Mouse (Mus musculus) heart, postnatal 10 days (tissue): ENCODE measurements around the gene Ralgps1. TPM values are rescaled to one million over a fixed set of nuclear protein-coding genes. Genes with fewer than 3 reads are reported as not detected.

ENCODE experiments used
- DNase-seq, 2 experiments: peaks; one replicate each; pipeline ENCODE4 v3.0.0; 2021
- intact Hi-C: fragments of 180-260 bp; cut with DNase I; formaldehyde crosslinking; loops from one replicate; pipeline ENCODE4 v1.15.1; 2025
- total RNA-seq, 2 experiments: library from RNA; stranded (reverse); gene quantifications; 2 replicates each; pipeline ENCODE4 v1.2.3; 2021

The Ralgps1 gene
- total RNA-seq, 2 experiments from 2014 or later: 6.7 to 9.0 TPM

DNA sequence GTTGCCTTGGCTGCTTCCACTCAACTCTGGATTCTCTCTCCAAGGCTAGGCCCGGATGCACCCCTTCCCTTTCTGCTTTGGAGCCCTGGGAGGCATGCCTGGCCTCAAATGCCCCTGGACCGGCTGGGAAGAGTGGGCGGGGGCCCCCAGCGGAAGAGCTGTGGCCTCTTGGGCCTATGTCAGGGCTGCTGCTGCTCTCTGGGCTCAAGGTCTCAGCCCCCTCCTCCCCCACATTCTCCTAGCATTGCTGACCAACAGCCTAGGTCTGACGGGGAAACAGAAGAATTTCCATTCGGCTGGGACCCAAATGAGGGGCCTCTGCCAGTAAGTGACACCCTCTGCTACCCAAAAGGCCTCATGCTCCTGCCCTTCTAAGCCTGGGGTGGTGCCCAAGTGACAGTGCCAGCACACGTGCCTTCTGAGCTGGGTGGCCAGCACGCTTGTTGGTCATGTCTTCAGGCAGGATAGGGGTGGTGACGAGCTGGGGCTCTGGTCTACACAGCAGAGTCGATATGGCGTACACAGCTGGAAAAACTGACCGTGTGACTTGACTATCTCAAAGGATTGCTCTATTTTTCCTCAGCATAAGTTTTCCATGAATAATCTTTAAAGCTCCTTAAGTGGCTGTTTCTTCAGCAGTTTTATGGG is 210.8 kb downstream of the Ralgps1 start:
- DNase-seq: peak; percentile 87
- intact Hi-C loops: no loop called here

DNA sequence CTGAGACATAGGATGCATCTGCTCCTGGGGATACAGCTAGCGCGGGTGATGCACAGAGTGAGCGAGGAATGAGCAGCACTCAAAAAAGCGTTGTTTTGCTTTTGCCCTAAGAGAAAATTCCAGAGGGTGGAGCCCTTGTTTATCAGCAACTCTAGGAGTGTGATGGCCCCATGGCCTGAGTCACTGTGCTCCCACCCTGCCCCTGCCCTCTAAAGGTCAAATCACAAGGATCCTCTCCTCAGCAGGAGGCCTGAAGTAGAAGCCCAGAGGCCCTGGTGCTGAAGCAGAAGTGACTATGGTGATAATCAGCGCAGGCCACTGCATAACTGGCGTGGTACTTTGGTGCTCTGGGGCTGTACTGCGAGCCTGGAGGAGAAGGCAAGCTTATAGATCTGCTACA is 211.7 kb downstream of the Ralgps1 start:
- intact Hi-C loops: loop anchor here (5.0 kb wide), 2 partner anchors 43 to 73 kb away; no protein-coding TSS in a partner anchor
- no peak for DNase-seq

DNA sequence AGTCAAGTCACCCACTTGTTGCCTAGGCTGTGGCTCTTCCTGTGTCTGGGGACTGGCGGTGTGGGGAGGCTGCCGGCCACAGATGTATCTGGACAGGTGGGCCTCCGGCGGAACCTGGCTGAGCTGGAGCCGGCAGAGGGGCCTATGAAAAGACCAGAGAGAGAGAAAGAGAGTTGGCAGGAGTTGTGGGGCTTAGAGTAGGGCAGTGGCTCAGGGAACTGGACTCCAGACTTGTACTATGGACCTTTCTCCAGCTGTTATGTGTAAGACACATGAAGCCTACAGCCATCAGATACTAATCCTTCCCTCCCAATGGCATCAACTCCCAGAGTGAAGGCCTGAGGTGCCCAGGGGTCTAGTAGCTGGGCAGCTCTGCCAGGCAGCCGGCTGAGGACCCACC is 212.4 kb downstream of the Ralgps1 start:
- DNase-seq: no peak
- intact Hi-C loops: loop anchor here (5.0 kb wide), 2 partner anchors 43 to 73 kb away; no protein-coding TSS in a partner anchor

DNA sequence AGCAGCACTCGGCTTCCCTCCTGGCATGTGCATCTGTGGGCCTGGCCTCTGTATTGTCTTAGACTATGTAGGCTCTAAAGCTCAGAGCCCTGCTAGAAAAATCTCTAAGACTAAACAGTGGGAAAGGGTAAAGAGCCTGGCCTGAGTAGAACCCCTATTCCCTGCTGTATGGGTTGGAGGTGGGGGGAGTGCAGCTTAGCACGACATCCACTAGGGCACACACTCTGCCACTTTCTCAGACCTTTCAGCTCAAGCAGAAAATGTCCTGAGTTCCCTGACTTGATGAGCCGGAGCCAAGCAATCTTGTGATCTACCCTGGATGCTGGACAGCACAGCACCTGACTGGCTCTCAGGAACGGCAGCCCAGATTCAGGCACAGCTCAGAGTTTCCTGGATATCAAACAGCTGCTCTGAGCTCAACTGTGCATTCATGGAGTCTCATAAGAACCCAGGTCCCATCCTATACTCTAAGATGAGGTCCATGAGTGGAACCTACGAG is 215.0 kb downstream of the Ralgps1 start:
- peak in 1 of 2 experiments; percentile 37 for DNase-seq
- intact Hi-C loops: loop anchor here (5.0 kb wide), 2 partner anchors 46 to 76 kb away; no protein-coding TSS in a partner anchor

DNA sequence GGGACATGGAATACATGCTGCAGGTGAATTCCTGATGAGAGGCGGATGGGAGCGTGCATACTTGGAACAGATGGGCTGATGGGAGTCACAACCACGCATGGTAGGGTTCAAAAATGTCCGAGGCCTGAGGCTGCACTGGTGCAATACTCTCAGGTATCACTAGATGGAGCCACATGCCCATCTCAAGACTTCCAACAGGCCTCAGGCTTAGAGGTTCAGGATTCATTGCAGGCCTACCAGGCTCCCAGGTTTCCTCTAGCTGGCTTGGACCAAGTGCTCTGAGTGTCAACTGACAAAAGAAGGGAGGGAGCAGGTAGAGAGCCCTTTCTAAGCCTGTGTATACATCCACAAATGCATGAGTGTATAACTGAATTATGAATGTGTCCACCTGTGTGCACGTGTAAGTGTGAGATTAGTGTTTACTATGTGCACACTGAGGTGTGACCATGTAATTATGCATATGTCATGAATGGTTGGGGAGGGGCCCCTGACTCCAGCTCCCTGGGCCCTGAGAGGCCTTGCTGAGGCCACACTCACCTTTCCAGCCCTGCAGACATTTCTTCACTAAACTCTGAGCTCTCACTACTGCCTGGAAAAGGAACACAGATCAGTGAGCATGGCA is 216.4 kb downstream of the Ralgps1 start:
- intact Hi-C loops: loop anchor here (1.0 to 5.0 kb wide), 5 partner anchors 47 to 246 kb away; partner anchors contain the start of gene Angptl2
- peak; percentile 84 to 91 for DNase-seq

DNA sequence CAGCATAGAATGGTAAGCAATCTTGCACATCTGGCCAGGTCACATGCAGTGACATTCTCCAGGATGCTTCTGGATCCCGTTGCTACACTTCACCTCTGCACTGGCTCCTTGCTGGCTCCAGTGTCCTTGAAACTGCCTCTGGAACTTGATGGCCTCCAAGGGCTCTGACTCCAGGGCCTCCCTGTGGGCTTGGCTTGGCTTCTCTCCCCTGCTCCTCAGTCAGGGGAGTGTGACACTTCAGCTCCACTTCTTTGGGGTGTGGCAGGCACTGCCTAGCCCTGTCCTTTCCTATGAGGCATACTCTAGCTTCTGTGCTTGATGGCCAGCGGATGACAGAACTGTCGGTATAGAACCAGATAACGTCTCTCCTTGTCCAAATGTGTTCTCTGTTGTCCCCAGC is 224.3 kb downstream of the Ralgps1 start:
- no peak for DNase-seq
- intact Hi-C loops: no loop called here

DNA sequence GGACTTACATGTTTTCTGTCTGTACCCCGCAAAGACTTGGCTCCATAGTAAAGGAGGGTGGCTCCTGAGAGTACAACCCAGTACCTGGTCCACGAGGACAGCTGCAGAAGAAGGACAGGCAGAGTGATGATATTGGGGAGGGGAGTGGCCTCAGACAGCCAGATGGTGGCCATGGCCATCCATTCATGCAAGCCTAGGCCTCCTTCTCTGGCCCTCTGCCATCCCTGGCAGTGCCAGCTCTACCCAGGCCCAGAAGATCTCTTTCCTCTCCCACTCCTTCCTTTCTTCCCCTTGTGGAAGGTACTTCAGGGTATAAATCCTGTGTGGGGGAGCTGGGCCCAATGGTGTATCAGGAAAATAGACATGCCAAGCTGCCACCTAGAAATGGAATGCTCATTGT is 228.0 kb downstream of the Ralgps1 start:
- intact Hi-C loops: no loop called here
- no peak for DNase-seq

DNA sequence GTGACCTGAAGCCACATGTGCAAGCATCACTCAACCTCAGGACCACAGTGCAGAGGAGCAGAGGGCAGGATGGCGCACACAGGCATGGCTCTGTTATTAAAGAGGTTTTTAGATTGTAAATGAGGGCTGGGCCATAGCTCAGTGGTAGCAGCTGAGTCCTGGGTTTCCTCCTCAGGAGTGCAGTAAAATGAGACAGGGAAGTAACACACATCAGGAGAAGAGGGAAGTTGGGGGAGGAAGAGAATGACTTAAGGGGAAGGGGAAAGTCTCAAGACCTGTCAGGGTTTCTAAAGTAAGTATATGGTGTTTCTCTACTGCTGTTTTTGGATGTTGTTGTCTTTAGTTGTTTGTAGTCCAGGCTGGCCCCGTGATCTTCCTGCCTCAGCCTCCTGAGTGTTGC is 232.8 kb downstream of the Ralgps1 start:
- no peak for DNase-seq

DNA sequence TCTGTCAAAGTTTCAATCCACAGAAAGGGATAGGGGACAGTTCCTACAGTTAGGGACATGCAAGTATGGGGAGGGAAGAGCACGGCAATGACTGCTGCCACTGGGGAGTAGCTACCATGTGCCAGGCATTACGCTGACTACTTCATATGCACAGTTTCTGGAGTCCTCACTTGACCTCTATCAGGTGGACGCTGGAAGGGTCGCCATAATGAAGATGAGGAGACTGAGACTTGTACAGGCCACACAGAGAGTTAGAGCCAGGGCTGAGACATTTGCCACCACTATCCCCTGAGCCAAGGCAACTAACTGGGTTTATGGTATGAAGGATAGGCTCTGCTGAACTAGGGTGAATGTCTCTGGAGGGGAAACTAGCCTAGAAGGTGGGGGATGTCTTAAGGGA is 233.6 kb downstream of the Ralgps1 start:
- intact Hi-C loops: no loop called here
- DNase-seq: no peak

More for the DNA sequence above, 232.8 kb downstream of the Ralgps1 start:
- intact Hi-C loops: no loop called here

DNA sequence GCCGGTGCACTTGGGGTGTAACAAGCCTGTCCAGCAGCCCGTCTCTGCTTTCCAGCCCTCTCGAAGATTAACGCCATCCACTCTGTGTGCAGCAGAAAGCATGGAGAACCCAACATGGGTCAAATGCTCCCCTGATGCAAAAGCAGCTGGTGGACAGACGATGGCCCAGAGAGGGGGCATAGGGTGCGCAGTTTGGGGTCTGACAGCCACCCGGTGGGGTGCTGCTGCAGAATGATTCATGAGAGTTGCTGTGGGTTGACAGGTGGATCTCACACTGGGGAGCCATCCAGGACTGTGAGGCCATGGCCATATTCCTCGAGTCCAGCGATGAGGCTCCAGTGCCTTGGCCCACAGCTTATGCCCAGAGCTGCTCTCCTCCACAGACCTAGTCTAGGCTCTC is 234.0 kb downstream of the Ralgps1 start:
- DNase-seq: no peak
- intact Hi-C loops: no loop called here

DNA sequence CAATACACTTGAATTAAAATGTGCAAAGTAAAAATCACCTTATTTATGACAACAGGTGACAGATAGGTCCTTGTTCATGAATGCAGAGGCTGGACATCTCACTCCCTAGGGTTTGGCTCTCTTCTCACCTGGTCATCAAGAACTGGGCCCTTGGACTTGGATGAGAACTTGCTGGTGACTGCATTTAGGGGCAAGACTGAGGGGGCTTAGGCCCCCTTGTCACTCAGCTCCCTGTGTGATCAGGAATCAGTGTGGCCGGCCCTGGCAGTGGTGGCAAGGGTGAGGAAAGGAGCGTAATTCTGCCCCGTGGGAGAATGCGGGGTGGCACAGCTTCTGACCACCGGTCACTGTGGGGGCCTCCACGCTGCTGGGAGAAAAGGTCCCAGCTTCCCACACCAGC is 234.9 kb downstream of the Ralgps1 start:
- intact Hi-C loops: no loop called here
- no peak for DNase-seq

DNA sequence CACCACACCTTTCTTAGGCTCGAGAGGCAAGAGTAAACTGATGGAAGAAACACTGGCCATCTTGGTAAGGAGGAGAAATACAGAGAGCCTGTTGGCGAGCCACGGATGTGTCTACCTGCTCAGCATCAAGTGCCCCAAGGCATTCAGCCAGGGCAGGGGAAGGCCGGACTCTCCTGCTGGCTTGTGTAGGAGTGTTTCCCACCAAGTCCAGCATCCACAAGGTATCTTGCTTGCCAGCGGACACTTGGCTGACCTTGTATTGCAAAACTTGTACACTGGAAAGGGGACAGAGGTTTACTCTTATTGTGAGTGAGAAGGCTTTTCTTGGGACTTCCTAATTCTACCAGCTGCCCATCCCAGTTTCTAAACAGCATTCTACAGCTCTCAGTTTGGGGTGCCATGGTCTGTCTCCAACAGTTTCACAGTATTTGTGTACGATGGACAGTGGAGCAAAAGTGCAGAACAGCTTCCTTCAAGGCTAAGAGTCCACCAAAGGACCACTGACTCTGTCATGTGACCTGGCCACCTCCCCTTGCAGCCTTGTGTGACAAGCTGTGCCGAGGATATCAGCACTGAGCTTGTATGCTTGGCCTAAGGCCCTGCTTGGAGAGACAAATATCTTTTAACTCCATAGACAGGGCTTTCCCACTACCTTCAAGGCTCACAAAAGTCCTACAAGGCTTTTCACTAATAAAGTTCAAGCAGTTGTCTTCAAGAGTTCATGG is 236.4 kb downstream of the Ralgps1 start:
- intact Hi-C loops: no loop called here
- DNase-seq: no peak

DNA sequence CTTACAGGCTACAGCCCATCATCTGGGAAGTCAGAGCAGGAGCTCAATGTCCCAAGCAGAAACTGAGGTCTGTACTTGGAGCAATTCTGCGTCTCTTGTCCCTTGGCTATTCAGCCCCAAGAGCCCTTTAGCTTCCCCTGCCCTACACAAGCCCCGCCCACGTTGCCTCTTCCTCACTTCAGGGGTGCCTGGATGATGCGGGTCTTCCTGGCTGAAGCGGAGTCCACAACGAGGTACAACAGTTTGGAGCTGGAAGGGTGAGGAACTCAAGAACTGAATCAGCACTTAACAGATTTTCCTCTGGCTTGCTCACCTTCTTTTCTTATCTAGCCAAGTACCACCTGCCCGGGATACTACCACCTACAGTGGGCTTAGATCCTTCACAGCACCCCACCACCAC is 239.0 kb downstream of the Ralgps1 start:
- intact Hi-C loops: loop anchor here (2.0 kb wide), 1 partner anchor 142 kb away; no protein-coding TSS in a partner anchor
- DNase-seq: no peak

DNA sequence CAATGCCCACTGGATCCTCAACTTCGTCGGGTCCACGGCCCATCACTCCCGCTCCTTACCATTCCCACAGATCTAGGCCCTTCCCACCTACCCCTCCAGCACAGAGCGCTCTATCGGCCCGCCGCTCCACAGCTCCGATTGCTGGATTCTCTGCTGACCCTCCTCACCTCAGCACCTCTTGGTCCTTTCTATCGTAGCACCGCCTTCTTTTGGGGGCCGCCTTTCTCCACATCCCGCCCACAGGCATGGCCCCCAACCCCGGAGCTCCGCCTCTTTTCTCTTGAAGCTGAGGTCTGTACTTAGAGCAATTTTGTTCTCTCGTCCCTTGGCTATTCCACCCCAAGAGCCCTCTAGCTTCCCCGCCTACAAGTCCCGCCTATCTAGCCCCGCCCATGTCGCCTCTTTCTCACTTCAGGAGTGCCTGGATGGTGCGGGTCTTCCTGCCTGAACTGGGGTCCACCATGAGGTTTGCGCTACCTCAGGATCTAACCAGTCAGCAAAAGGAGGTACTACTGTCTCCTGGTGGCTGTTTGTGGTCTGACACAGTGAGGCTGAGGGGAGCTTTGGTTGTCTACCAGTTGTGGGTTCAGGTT is 239.7 kb downstream of the Ralgps1 start, which contains the start of gene Garnl3:
Garnl3 (minus strand) TSS at position 155 of the 593 bp plus-strand sequence.
- DNase-seq: peak; percentile 76 to 83
- intact Hi-C loops: loop anchor here (2.0 kb wide), 2 partner anchors 107 to 141 kb away; no protein-coding TSS in a partner anchor

DNA sequence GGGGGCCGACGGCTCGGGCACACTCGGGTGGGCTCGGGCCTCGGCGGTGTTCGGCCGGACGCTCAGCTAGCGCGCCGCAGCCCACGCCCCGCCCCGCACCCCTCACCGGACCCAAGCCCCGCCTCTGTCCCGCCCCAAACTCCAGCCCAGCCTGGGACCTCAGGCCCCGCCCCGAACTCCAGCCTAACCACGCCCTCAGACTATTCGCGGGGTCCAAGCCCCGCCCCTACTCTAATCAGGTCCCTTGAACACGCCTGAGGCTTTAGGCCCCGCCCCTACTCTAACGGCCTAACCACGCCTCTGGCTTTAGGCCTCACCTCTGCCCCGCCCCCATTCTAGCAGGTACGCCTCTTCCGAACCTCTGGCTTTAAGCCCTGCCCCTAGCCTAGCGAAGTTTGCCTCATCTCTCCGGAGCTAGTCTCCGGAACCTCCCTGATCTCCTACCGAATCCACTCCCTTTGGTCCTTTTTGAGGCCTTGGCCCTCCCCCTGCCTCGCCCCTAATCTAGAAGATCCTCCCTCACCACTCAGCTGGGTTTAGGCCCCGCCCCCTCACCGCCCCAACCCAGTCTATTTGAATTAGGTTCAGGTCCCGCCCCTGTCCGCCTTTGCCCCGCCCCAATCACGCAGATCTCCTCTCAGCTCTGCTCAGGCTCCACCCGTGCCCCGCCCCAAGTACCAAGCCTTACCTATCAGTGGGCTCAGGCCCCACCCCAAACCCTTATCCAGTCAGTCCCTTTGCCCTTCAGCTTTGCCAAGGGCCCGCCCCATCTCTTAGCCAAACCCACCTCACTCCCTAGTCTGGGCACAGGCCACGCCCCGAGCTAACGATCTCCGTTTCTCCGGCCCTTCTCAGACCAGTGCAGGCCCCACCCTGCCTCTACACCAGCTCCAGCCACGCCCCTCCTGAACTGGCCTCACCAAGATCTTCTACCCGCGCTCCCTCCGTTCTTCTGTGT is 240.5 kb downstream of the Ralgps1 start:
- DNase-seq: peak; percentile 97 to 98
- intact Hi-C loops: loop anchor here (2.0 kb wide), 1 partner anchor 106 kb away; no protein-coding TSS in a partner anchor

DNA sequence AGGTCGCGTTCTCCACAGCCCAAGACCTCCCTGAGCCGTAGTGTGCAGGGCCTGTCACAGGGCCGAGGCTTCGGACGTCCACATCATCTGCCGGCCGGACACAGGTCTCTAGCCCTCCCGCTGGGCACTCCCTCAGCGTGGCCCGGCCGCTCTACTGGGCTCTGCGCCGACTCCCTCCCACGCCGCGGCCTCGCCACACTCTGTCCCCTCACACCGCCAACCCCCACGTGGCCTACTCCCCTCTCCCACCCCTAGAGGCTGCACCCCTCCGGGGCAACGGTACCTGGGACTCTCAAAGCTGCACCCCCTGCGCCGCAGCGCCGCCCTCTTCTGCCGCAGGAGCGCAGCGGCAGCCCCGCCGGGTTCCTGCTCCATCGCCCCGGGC is 241.2 kb downstream of the Ralgps1 start:
- intact Hi-C loops: loop anchor here (2.0 kb wide), 1 partner anchor 105 kb away; no protein-coding TSS in a partner anchor
- DNase-seq: no peak

DNA sequence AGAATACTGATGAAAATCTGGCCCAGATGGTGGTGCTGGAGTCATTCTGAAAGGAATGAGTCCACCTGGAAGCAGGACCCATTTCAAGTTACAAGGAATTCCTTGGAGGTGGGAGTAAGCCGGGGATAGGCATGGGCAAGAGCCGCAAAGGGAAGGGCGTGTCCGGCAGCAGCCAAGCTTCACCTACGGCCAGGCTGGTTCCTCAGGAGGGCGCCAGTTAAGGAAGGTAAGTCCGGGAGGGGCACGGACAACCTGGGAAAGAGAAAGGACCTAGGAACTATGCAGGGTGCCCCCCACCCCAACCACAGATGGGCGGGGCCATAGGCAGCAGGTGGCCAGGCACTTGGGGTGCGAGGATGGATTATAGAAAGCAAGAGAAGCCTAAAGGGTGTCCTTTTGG is 241.6 kb downstream of the Ralgps1 start:
- intact Hi-C loops: loop anchor here (2.0 kb wide), 1 partner anchor 105 kb away; no protein-coding TSS in a partner anchor
- DNase-seq: no peak

DNA sequence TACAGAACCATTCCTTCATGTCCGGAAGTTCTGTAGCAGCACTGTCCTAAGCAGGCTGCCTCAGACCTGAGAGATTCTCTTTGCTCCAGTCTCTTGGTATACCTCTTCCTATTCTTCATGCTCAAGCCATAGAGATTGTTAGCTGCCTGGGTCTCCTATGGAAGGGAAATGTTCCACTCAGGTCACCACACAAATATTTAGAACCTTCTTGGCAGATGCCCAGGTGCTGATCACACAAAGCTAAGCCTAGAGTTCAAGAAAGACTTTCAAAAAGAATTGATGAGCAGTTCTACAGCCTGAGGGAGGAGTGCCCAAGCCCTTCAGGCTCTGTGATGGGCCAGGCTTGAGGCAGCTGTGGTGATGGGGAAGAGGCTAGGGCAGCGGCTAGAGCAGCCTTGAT is 242.3 kb downstream of the Ralgps1 start:
- intact Hi-C loops: no loop called here

DNA sequence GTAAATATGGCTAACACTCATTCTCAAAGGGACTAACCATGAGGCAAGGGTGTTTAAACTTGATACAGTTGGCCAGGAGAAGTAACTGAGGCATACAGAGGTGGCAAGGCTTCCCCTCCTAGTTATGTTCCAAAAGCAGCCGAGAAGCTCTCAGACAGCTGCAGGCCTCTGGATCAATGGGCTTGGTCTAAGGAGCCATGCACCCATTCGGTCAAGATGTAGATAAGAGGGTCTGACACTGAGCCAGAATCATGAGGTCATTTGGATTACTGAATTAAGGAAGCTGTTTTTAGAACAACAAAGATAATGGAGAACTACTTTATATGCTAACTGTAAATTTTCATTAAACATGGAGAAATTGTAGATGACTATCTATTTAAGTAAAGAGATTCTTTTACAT is 244.0 kb downstream of the Ralgps1 start:
- intact Hi-C loops: no loop called here
- peak; percentile 19 to 23 for DNase-seq

More for the DNA sequence above, 242.3 kb downstream of the Ralgps1 start:
- DNase-seq: peak in 1 of 2 experiments; percentile 8
